Mouse (Mus musculus) kidney, postnatal 0 days (tissue): Measurements from ENCODE around the gene Qrfp. TPM values are rescaled to one million over a fixed set of nuclear protein-coding genes. Genes with fewer than 3 reads are reported as not detected.

Source experiments
- ATAC-seq: fragments of 200-750 bp; cut with Nextera tagmentation; replicated peaks from 2 replicates; pipeline ENCODE4 v1.8.0; 2017; ENCODE audit warnings: low read depth, moderate number of reproducible peaks, moderate TSS enrichment, moderate library complexity; ENCODE audit not compliant: low FRiP score
- DNase-seq: peaks from one replicate; pipeline ENCODE4 v3.0.0-alpha.2; 2016; ENCODE audit warnings: low spot score
- H3K27ac ChIP-seq: fragments of 300-500 bp; sonication (generic); 2 replicates; pipeline ENCODE4 v1.5.1; 2014; ENCODE audit warnings: mild to moderate bottlenecking
- H3K27me3 ChIP-seq: fragments of 300-500 bp; sonication (generic); 2 replicates; pipeline ENCODE4 v1.6.1; 2014; ENCODE audit warnings: low read length, mixed read lengths; ENCODE audit not compliant: insufficient read depth
- H3K36me3 ChIP-seq: fragments of 300-500 bp; sonication (generic); 2 replicates; pipeline ENCODE4 v1.6.1; 2014; ENCODE audit warnings: low read length, mixed read lengths; ENCODE audit not compliant: insufficient read depth
- H3K4me1 ChIP-seq: fragments of 300-500 bp; sonication (generic); replicated peaks from 2 replicates; pipeline ENCODE4 v1.6.1; 2014; ENCODE audit warnings: antibody characterized with exemption, low read length, mixed read lengths; ENCODE audit not compliant: insufficient read depth
- H3K4me2 ChIP-seq: fragments of 300-500 bp; sonication (generic); 2 replicates; pipeline ENCODE4 v1.6.1; 2014; ENCODE audit warnings: mild to moderate bottlenecking, low read length, moderate library complexity, mixed read lengths
- H3K4me3 ChIP-seq: fragments of 300-500 bp; sonication (generic); replicated peaks from 2 replicates; pipeline ENCODE4 v1.5.1; 2014; ENCODE audit warnings: low read depth, low read length
- H3K9ac ChIP-seq: fragments of 300-500 bp; sonication (generic); 2 replicates; pipeline ENCODE4 v1.6.1; 2014; ENCODE audit warnings: low read depth, low read length
- H3K9me3 ChIP-seq: fragments of 300-500 bp; sonication (generic); replicated peaks from 2 replicates; pipeline ENCODE4 v1.6.1; 2016; ENCODE audit warnings: low read length, inconsistent platforms, mixed read lengths
- CTCF ChIP-seq: IDR thresholded peaks from 2 replicates; pipeline ENCODE4 v1.5.1; 2016; ENCODE audit warnings: antibody characterized with exemption, low read depth, mild to moderate bottlenecking, moderate library complexity
- WGBS: fragments of 180-500 bp; shearing (Covaris S2); extraction: QIAGEN DNeasy Blood & Tissue Kit; methylation state at CpG from one replicate; pipeline ENCODE4 v1.1.7; 2014; 5-methylcytosine and 5-hydroxymethylcytosine counted together
- polyA plus RNA-seq: library from polyadenylated mRNA; unstranded; fragments of >200 nt; fragmentation: Nextera tagmentation; extraction: Ambion mirVana; gene quantifications from 2 replicates; pipeline ENCODE4 v1.2.1, GENCODE M21; 2015

Qrfp gene
- polyA plus RNA-seq, 1 experiment from 2014 or later, result 0.08 TPM

- H3K4me3 ChIP-seq, result no peak overlapping the region
- H3K4me2 ChIP-seq, result peak overlapping the region; percentile 35
- DNase-seq (no peak), ATAC-seq (no peak)
- no peak overlapping the region for H3K27ac ChIP-seq
- no peaks in the 10 kb centered on the region for H3K36me3 ChIP-seq
- H3K4me1 ChIP-seq, result no peaks in the 10 kb centered on the region; the same call in 1 of the 2 replicates
- 21% methylated on average over 39 of the region's 39 CpGs for WGBS
- H3K27me3 ChIP-seq, result 0 out of 2 replicates have a peak, but pooled peaks cover 5% of the 10 kb centered on the region
- no peaks in the 10 kb centered on the region for H3K9me3 ChIP-seq
- no peak overlapping the region for H3K9ac ChIP-seq
- TF ChIP-seq CTCF, result no peak
Observed at GRCm38 (mm10) chr2:31822524-31823371, 12.4 kb upstream of the Qrfp start.

- H3K4me1 ChIP-seq, result peaks cover 1% of the 10 kb centered on the region; the same call in 1 of the 2 replicates
- ATAC-seq (peak; percentile 50; the same call in 1 of the 2 replicates), DNase-seq (peak; percentile 77)
- no peak overlapping the region for H3K4me3 ChIP-seq
- H3K36me3 ChIP-seq, result no peaks in the 10 kb centered on the region
- H3K27me3 ChIP-seq, result no peaks in the 10 kb centered on the region
- no peaks in the 10 kb centered on the region for H3K9me3 ChIP-seq
- H3K27ac ChIP-seq, result no peak overlapping the region
- H3K9ac ChIP-seq, result no peak overlapping the region
- WGBS, result 27% methylated on average over 5 of the region's 5 CpGs
- peak; percentile 88 for TF ChIP-seq CTCF
- no peak overlapping the region for H3K4me2 ChIP-seq
Observed at GRCm38 (mm10) chr2:31815367-31815766, 5.0 kb upstream of the Qrfp start.

- Histone ChIP-seq H3K4me2 (no peak overlapping the region), H3K9me3 (no peaks in the 10 kb centered on the region), H3K27me3 (no peaks in the 10 kb centered on the region), H3K4me1 (peaks cover 6% of the 10 kb centered on the region; the same call in 1 of the 2 replicates), H3K36me3 (no peaks in the 10 kb centered on the region), H3K9ac (no peak overlapping the region), H3K27ac (no peak overlapping the region), H3K4me3 (no peak overlapping the region)
- DNase-seq (no peak), ATAC-seq (no peak)
- TF ChIP-seq CTCF, result no peak
- WGBS, result 68% methylated on average over 7 of the region's 7 CpGs
Observed at GRCm38 (mm10) chr2:31814699-31815098, 4.3 kb upstream of the Qrfp start.

GRCm38 (mm10) chr2:31813641-31814040 is 3.3 kb upstream of the Qrfp start:
- H3K4me2 ChIP-seq, result no peak overlapping the region
- no peak for TF ChIP-seq CTCF
- peaks cover 9% of the 10 kb centered on the region for H3K4me1 ChIP-seq
- no peaks in the 10 kb centered on the region for H3K27me3 ChIP-seq
- DNase-seq (no peak), ATAC-seq (no peak)
- H3K4me3 ChIP-seq, result no peak overlapping the region
- H3K9ac ChIP-seq, result no peak overlapping the region
- whole genome bisulfite sequencing, result 86% methylated on average over 4 of the region's 4 CpGs
- no peaks in the 10 kb centered on the region for H3K36me3 ChIP-seq
- H3K9me3 ChIP-seq, result no peaks in the 10 kb centered on the region
- no peak overlapping the region for H3K27ac ChIP-seq

GRCm38 (mm10) chr2:31811086-31811958 is 942 bp upstream of the Qrfp start:
- no peaks in the 10 kb centered on the region for H3K27me3 ChIP-seq
- peaks cover 12% of the 10 kb centered on the region for H3K4me1 ChIP-seq
- no peak for TF ChIP-seq CTCF
- no peak overlapping the region for H3K4me2 ChIP-seq
- H3K36me3 ChIP-seq, result no peaks in the 10 kb centered on the region
- no peaks in the 10 kb centered on the region for H3K9me3 ChIP-seq
- 83% methylated on average over 14 of the region's 14 CpGs for WGBS
- no peak overlapping the region for H3K4me3 ChIP-seq
- DNase-seq (no peak), ATAC-seq (no peak)
- no peak overlapping the region for H3K27ac ChIP-seq
- no peak overlapping the region for H3K9ac ChIP-seq

GRCm38 (mm10) chr2:31809358-31809740 is 1.0 kb downstream of the Qrfp start:
- Histone ChIP-seq H3K4me1 (peaks cover 12% of the 10 kb centered on the region), H3K4me2 (no peak overlapping the region), H3K9ac (no peak overlapping the region), H3K4me3 (no peak overlapping the region), H3K27me3 (no peaks in the 10 kb centered on the region), H3K27ac (no peak overlapping the region), H3K36me3 (0 out of 2 replicates have a peak, but pooled peaks cover 6% of the 10 kb centered on the region), H3K9me3 (no peaks in the 10 kb centered on the region)
- WGBS, result 53% methylated on average over 2 of the region's 2 CpGs
- ATAC-seq (no peak), DNase-seq (no peak)
- no peak for TF ChIP-seq CTCF
